Mouse (Mus musculus): ENCODE measurements around the gene Gm3298. TPM values are rescaled to one million over a fixed set of nuclear protein-coding genes. Genes with fewer than 3 reads are reported as not detected.
"Not testable (repeated sequence)": the region's sequence is repeated elsewhere in the genome, so short reads cannot be mapped to it uniquely, and the experiment has no call there.

Gm3298 gene
- not detected in 2 replicates for polyA plus RNA-seq (2015; fragmentation: Nextera tagmentation; extraction: Ambion mirVana)

- not testable (repeated sequence) for H3K36me3 ChIP-seq
Observed at GRCm38 (mm10) chr14:5015591-5015990, at the start of gene Gm3298. Gene Gm3298 (plus strand): TSS chr14:5015891.

GRCm38 (mm10) chr14:4983635-4984034, 32.1 kb upstream of the Gm3298 start, which contains the start of gene Gm8297:
Gene Gm8297 (plus strand): TSS chr14:4983935.
- H3K9ac ChIP-seq; H3K4me1 ChIP-seq (replicated peaks); H3K27me3 ChIP-seq; H3K4me3 ChIP-seq; H3K9me3 ChIP-seq; H3K27ac ChIP-seq; H3K36me3 ChIP-seq; H3K4me2 ChIP-seq; ATAC-seq (ENCODE audit: low FRiP score): not testable (repeated sequence)

More at GRCm38 (mm10) chr14:5015591-5015990, at the start of gene Gm3298:
- not testable (repeated sequence) for H3K4me3 ChIP-seq; H3K27ac ChIP-seq; H3K4me1 ChIP-seq (replicated peaks); H3K9ac ChIP-seq; H3K4me2 ChIP-seq; H3K27me3 ChIP-seq; H3K9me3 ChIP-seq; ATAC-seq (ENCODE audit: low FRiP score)
- 57% methylated on average over 1 of the region's 2 CpGs for WGBS

- no CpG with 5 or more reads among the region's 3 CpGs for WGBS
Observed at GRCm38 (mm10) chr14:5050329-5050728, 34.6 kb downstream of the Gm3298 start, which contains the start of gene 4930555G01Rik. Gene 4930555G01Rik (plus strand): TSS chr14:5050629.

More at GRCm38 (mm10) chr14:5050329-5050728, 34.6 kb downstream of the Gm3298 start, which contains the start of gene 4930555G01Rik:
- not testable (repeated sequence) for H3K4me1 ChIP-seq (replicated peaks); H3K36me3 ChIP-seq; H3K27me3 ChIP-seq; H3K9ac ChIP-seq; ATAC-seq (ENCODE audit: low FRiP score); H3K9me3 ChIP-seq; H3K4me3 ChIP-seq; H3K27ac ChIP-seq; H3K4me2 ChIP-seq

Other genes with a start within 250 kb of the Gm3298 start
- gene Gm9602, start 239.6 kb upstream of the Gm3298 start, polyA plus RNA-seq (2015; fragmentation: Nextera tagmentation; extraction: Ambion mirVana) = not detected in 2 replicates
- gene Gm3269, start 177.8 kb upstream of the Gm3298 start, polyA plus RNA-seq (2015; fragmentation: Nextera tagmentation; extraction: Ambion mirVana) = not detected in 2 replicates
- 2.7 and 3.4 TPM in 2 replicates for gene Gm3264, start 160.3 kb upstream of the Gm3298 start, polyA plus RNA-seq (2015; fragmentation: Nextera tagmentation; extraction: Ambion mirVana)
- gene Gm3278, start 123.5 kb upstream of the Gm3298 start, polyA plus RNA-seq (2015; fragmentation: Nextera tagmentation; extraction: Ambion mirVana) = not detected in 2 replicates
- not detected in 2 replicates for gene Gm8297, start 32.0 kb upstream of the Gm3298 start, polyA plus RNA-seq (2015; fragmentation: Nextera tagmentation; extraction: Ambion mirVana)
- 0.10 TPM in 1 of 2 replicates, not detected in the other for gene 4930555G01Rik, start 34.7 kb downstream of the Gm3298 start, polyA plus RNA-seq (2015; fragmentation: Nextera tagmentation; extraction: Ambion mirVana)
- gene Gm8281, start 55.1 kb downstream of the Gm3298 start, polyA plus RNA-seq (2015; fragmentation: Nextera tagmentation; extraction: Ambion mirVana) = 8.3 and 8.5 TPM in 2 replicates
- gene Gm8279, start 115.6 kb downstream of the Gm3298 start, polyA plus RNA-seq (2015; fragmentation: Nextera tagmentation; extraction: Ambion mirVana) = not detected in 2 replicates
- gene Gm3317, start 148.6 kb downstream of the Gm3298 start, polyA plus RNA-seq (2015; fragmentation: Nextera tagmentation; extraction: Ambion mirVana) = not detected in 2 replicates
- gene Gm8271, start 169.9 kb downstream of the Gm3298 start, polyA plus RNA-seq (2015; fragmentation: Nextera tagmentation; extraction: Ambion mirVana) = not detected in 2 replicates
- not detected in 2 replicates for gene Gm3526, start 244.7 kb downstream of the Gm3298 start, polyA plus RNA-seq (2015; fragmentation: Nextera tagmentation; extraction: Ambion mirVana)

Measured in hindbrain, embryonic 13.5 days (tissue).